Comparison of ENCODE assay signal across 20 mouse cellular contexts in genomic region chr2:71493161-71493683, GRCm38 (mm10). TPM values are rescaled to one million over a fixed set of nuclear protein-coding genes. Genes with fewer than 3 reads are reported as not detected.
"Had no signal": no experiment of that assay in that cellular context is flagged by ENCODE, and none has a peak within 500 bp of the region (broad histone marks: within the 10 kb centered on the region; RNA-seq: fewer than 3 reads in every experiment).

No protein-coding gene starts in this region.

- H3K9ac ChIP-seq: kidney, embryonic 15.5 days; limb, embryonic 15.5 days; liver, embryonic 12.5 days; lung, embryonic 14.5 days; neural tube, embryonic 12.5 days; stomach, embryonic 15.5 days had no signal

- DNase-seq: kidney, adult 2 months; kidney, postnatal 14 days; lung, embryonic 14.5 days; lung, postnatal 10 days; lung, postnatal 4 days; midbrain, embryonic 14.5 days; right cerebral cortex, adult 18-20 months; right cerebral cortex, postnatal 4 days; spleen, adult 18-20 months; thymus, adult 2 months; thymus, postnatal 25 days had no signal

- ATAC-seq: intestine, embryonic 16.5 days; liver, embryonic 12.5 days had no signal

- H3K4me1 ChIP-seq: kidney, embryonic 15.5 days; liver, embryonic 12.5 days; neural tube, embryonic 12.5 days; stomach, embryonic 15.5 days had no signal

- H3K27ac ChIP-seq: kidney, embryonic 15.5 days; limb, embryonic 15.5 days; liver, embryonic 12.5 days; neural tube, embryonic 12.5 days; stomach, embryonic 15.5 days had no signal

- H3K4me2 ChIP-seq: kidney, embryonic 15.5 days; limb, embryonic 15.5 days; liver, embryonic 12.5 days; lung, embryonic 14.5 days; neural tube, embryonic 12.5 days; stomach, embryonic 15.5 days had no signal

- H3K27me3 ChIP-seq: kidney, embryonic 15.5 days; limb, embryonic 15.5 days; liver, embryonic 12.5 days; neural tube, embryonic 12.5 days; stomach, embryonic 15.5 days had no signal

- H3K4me3 ChIP-seq: kidney, embryonic 15.5 days; limb, embryonic 15.5 days; liver, embryonic 12.5 days; neural tube, embryonic 12.5 days; stomach, embryonic 15.5 days had no signal

- H3K9me3 ChIP-seq: kidney, embryonic 15.5 days; limb, embryonic 15.5 days; liver, embryonic 12.5 days; neural tube, embryonic 12.5 days; stomach, embryonic 15.5 days had no signal

- H3K36me3 ChIP-seq: kidney, embryonic 15.5 days; limb, embryonic 15.5 days; liver, embryonic 12.5 days; neural tube, embryonic 12.5 days; stomach, embryonic 15.5 days had no signal

RNA-seq across cellular contexts. Expression of gene Dlx1, which starts 34.7 kb away (rescaled TPM):
- total RNA-seq: monocyte, adult 5-6 weeks had no signal
- polyA plus RNA-seq: lung, embryonic 14.5 days had no signal

RNA-seq across cellular contexts. Expression of gene Dlx2, which starts 53.3 kb away (rescaled TPM):
- total RNA-seq: monocyte, adult 5-6 weeks; neutrophil, adult 5-6 weeks had no signal
- polyA plus RNA-seq: kidney, adult 2 months; urinary bladder, adult 2 months had no signal
